Comparison of ENCODE assay signal across 9 mouse cellular contexts in genomic region chr4:134041317-134042123, GRCm38 (mm10). TPM values are rescaled to one million over a fixed set of nuclear protein-coding genes. Genes with fewer than 3 reads are reported as not detected.
DNase-seq lines count a peak whose midpoint lies in the region; ATAC-seq and TF ChIP-seq lines count a peak whose summit lies in the region.
"Had no signal": no experiment of that assay in that cellular context is flagged by ENCODE, and none has a peak within 500 bp of the region (broad histone marks: within the 10 kb centered on the region; RNA-seq: fewer than 3 reads in every experiment).

No protein-coding gene starts in this region.

- H3K9me3 ChIP-seq in heart, embryonic 15.5 days (replicated peaks), result no peaks in the 10 kb centered on the region
- no peaks in the 10 kb centered on the region for H3K9me3 ChIP-seq in intestine, postnatal 0 days (ENCODE audit: control insufficient read depth)
- H3K9me3 ChIP-seq in stomach, embryonic 15.5 days, result no peaks in the 10 kb centered on the region

- no peak for TF ChIP-seq POLR2A in thymus, adult 2 months (IDR thresholded peaks at IDR 0.05; ENCODE audit: control insufficient read depth, extremely low read depth, insufficient read depth, low read length, poor library complexity)

- 0 out of 2 replicates have a peak, but pooled peaks have one; percentile 31 for ATAC-seq in heart, embryonic 15.5 days (replicated peaks; ENCODE audit: insufficient number of reproducible peaks, insufficient read depth, low FRiP score, low read depth)
- 0 out of 2 replicates have a peak, but pooled peaks have one; percentile 16 for ATAC-seq in intestine, postnatal 0 days
- ATAC-seq in stomach, embryonic 15.5 days (ENCODE audit: insufficient read depth, low FRiP score, low read depth), result peak; percentile 31; the same call in 1 of the 2 replicates

- TF ChIP-seq CTCF in thymus, adult 2 months (IDR thresholded peaks at IDR 0.05; ENCODE audit: borderline replicate concordance, control insufficient read depth, extremely low read depth, insufficient read depth, low read length, poor library complexity), result no peak
- no peak for TF ChIP-seq CTCF in intestine, postnatal 0 days (IDR thresholded peaks at IDR 0.05; ENCODE audit: low read depth)

- H3K36me3 ChIP-seq in heart, embryonic 15.5 days, result no peaks in the 10 kb centered on the region
- H3K36me3 ChIP-seq in thymus, adult 2 months (ENCODE audit: control insufficient read depth, insufficient read depth, low read length), result no peaks in the 10 kb centered on the region
- H3K36me3 ChIP-seq in intestine, postnatal 0 days (ENCODE audit: control insufficient read depth, insufficient read depth), result no peaks in the 10 kb centered on the region
- no peaks in the 10 kb centered on the region for H3K36me3 ChIP-seq in stomach, embryonic 15.5 days

- H3K27ac ChIP-seq in heart, embryonic 15.5 days, result no peak overlapping the region
- peak overlapping the region; percentile 23; the same call in 1 of the 2 replicates for H3K27ac ChIP-seq in thymus, adult 2 months (ENCODE audit: control insufficient read depth, insufficient read depth, low read length)
- no peak overlapping the region for H3K27ac ChIP-seq in intestine, postnatal 0 days (ENCODE audit: low read depth, low read length)
- no peak overlapping the region for H3K27ac ChIP-seq in stomach, embryonic 15.5 days

- intact Hi-C loops in heart, postnatal 25 days (cut with DNase I), result no loop called here

- no peaks in the 10 kb centered on the region for H3K27me3 ChIP-seq in heart, embryonic 15.5 days
- no peaks in the 10 kb centered on the region for H3K27me3 ChIP-seq in thymus, adult 2 months (ENCODE audit: control insufficient read depth, insufficient read depth, low read length)
- H3K27me3 ChIP-seq in intestine, postnatal 0 days (replicated peaks; ENCODE audit: control insufficient read depth, insufficient read depth, low read length), result no peaks in the 10 kb centered on the region
- no peaks in the 10 kb centered on the region for H3K27me3 ChIP-seq in stomach, embryonic 15.5 days (replicated peaks)

- no peak overlapping the region for H3K4me2 ChIP-seq in heart, embryonic 15.5 days
- H3K4me2 ChIP-seq in intestine, postnatal 0 days (replicated peaks; ENCODE audit: low read depth), result no peak overlapping the region
- H3K4me2 ChIP-seq in stomach, embryonic 15.5 days, result no peak overlapping the region

- no peak overlapping the region for H3K9ac ChIP-seq in heart, embryonic 15.5 days
- no peak overlapping the region for H3K9ac ChIP-seq in intestine, postnatal 0 days (ENCODE audit: low read depth, low read length)
- H3K9ac ChIP-seq in stomach, embryonic 15.5 days, result no peak overlapping the region

- WGBS in heart, embryonic 15.5 days, result 38% methylated on average over 9 of the region's 9 CpGs
- 12% methylated on average over 9 of the region's 9 CpGs for WGBS in thymus, adult 2 months
- 43% methylated on average over 9 of the region's 9 CpGs for WGBS in intestine, postnatal 0 days
- WGBS in stomach, embryonic 15.5 days, result 40% methylated on average over 9 of the region's 9 CpGs

- no peak overlapping the region for H3K4me3 ChIP-seq in heart, embryonic 15.5 days
- no peak overlapping the region for H3K4me3 ChIP-seq in thymus, adult 2 months (ENCODE audit: control insufficient read depth, insufficient read depth, low read length)
- no peak overlapping the region for H3K4me3 ChIP-seq in intestine, postnatal 0 days (ENCODE audit: low read depth, low read length)
- H3K4me3 ChIP-seq in stomach, embryonic 15.5 days (replicated peaks), result no peak overlapping the region

- H3K4me1 ChIP-seq in heart, embryonic 15.5 days (replicated peaks), result 0 out of 2 replicates have a peak, but pooled peaks cover 3% of the 10 kb centered on the region
- peaks cover 16% of the 10 kb centered on the region for H3K4me1 ChIP-seq in thymus, adult 2 months (replicated peaks; ENCODE audit: control insufficient read depth, insufficient read depth, low read length)
- no peaks in the 10 kb centered on the region for H3K4me1 ChIP-seq in intestine, postnatal 0 days (replicated peaks; ENCODE audit: control insufficient read depth, insufficient read depth, low read length)
- H3K4me1 ChIP-seq in stomach, embryonic 15.5 days, result no peaks in the 10 kb centered on the region

- no peak for DNase-seq in heart, postnatal 25 days (ENCODE audit: low spot score)
- peak; percentile 18 for DNase-seq in thymus, adult 2 months
- no peak for DNase-seq in thymus, postnatal 36 days
- no peak for DNase-seq in urinary bladder, adult 2 months (ENCODE audit: low spot score)
- no peak for DNase-seq in ovary, adult 18-20 months (ENCODE audit: low spot score)

RNA-seq across cellular contexts. Expression of gene Zfp683, which starts 12.1 kb away (rescaled TPM):
- polyA plus RNA-seq in heart, embryonic 15.5 days (2015; fragmentation: Nextera tagmentation; extraction: Ambion mirVana), result not detected in 2 replicates
- total RNA-seq in heart, postnatal 25 days (2021), result not detected
- 4.9 and 5.3 TPM in 2 replicates for polyA plus RNA-seq in thymus, adult 2 months (2012; rRNA removed)
- polyA plus RNA-seq in intestine, postnatal 0 days (2015; fragmentation: Nextera tagmentation; extraction: Ambion mirVana), result not detected in 2 replicates
- polyA plus RNA-seq in stomach, embryonic 15.5 days (2015; fragmentation: Nextera tagmentation; extraction: Ambion mirVana), result not detected in 2 replicates
- 0.37 and 0.44 TPM in 2 replicates for polyA plus RNA-seq in urinary bladder, adult 2 months (2012; rRNA removed)
- polyA plus RNA-seq: heart, embryonic 14.5 days had no signal

RNA-seq across cellular contexts. Expression of gene Crybg2, which starts 19.1 kb away (rescaled TPM):
- 0.30 and 0.61 TPM in 2 replicates for polyA plus RNA-seq in heart, embryonic 15.5 days (2015; fragmentation: Nextera tagmentation; extraction: Ambion mirVana)
- total RNA-seq in heart, postnatal 25 days (2021), result not detected
- polyA plus RNA-seq in thymus, adult 2 months (2012; rRNA removed), result 4.4 and 5.7 TPM in 2 replicates
- 17.9 and 22.5 TPM in 2 replicates for polyA plus RNA-seq in intestine, postnatal 0 days (2015; fragmentation: Nextera tagmentation; extraction: Ambion mirVana)
- 11.1 and 11.9 TPM in 2 replicates for polyA plus RNA-seq in stomach, embryonic 15.5 days (2015; fragmentation: Nextera tagmentation; extraction: Ambion mirVana)
- 11.8 and 17.7 TPM in 2 replicates for polyA plus RNA-seq in urinary bladder, adult 2 months (2012; rRNA removed)

RNA-seq across cellular contexts. Expression of gene Lin28a, which starts 22.9 kb away (rescaled TPM):
- 0.14 and 0.19 TPM in 2 replicates for polyA plus RNA-seq in heart, embryonic 15.5 days (2015; fragmentation: Nextera tagmentation; extraction: Ambion mirVana)
- not detected for total RNA-seq in heart, postnatal 25 days (2021)
- 0.03 TPM in 2 replicates for polyA plus RNA-seq in thymus, adult 2 months (2012; rRNA removed)
- not detected in 2 replicates for polyA plus RNA-seq in intestine, postnatal 0 days (2015; fragmentation: Nextera tagmentation; extraction: Ambion mirVana)
- polyA plus RNA-seq in stomach, embryonic 15.5 days (2015; fragmentation: Nextera tagmentation; extraction: Ambion mirVana), result 0.12 and 0.17 TPM in 2 replicates
- polyA plus RNA-seq in urinary bladder, adult 2 months (2012; rRNA removed), result not detected in 2 replicates

RNA-seq across cellular contexts. Expression of gene Dhdds, which starts 40.8 kb away (rescaled TPM):
- polyA plus RNA-seq in heart, embryonic 15.5 days (2015; fragmentation: Nextera tagmentation; extraction: Ambion mirVana), result 31.4 and 35.4 TPM in 2 replicates
- total RNA-seq in heart, postnatal 25 days (2021), result 10 to 100 TPM; 26.4 to 30.1 TPM
- polyA plus RNA-seq in thymus, adult 2 months (2012; rRNA removed), result 32.1 and 33.2 TPM in 2 replicates
- 26.1 TPM in 2 replicates for polyA plus RNA-seq in intestine, postnatal 0 days (2015; fragmentation: Nextera tagmentation; extraction: Ambion mirVana)
- 39.9 and 41.5 TPM in 2 replicates for polyA plus RNA-seq in stomach, embryonic 15.5 days (2015; fragmentation: Nextera tagmentation; extraction: Ambion mirVana)
- 35.0 and 35.6 TPM in 2 replicates for polyA plus RNA-seq in urinary bladder, adult 2 months (2012; rRNA removed)

RNA-seq across cellular contexts. Expression of gene Cd52, which starts 53.4 kb away (rescaled TPM):
- polyA plus RNA-seq in heart, embryonic 15.5 days (2015; fragmentation: Nextera tagmentation; extraction: Ambion mirVana), result 11.6 and 23.8 TPM in 2 replicates
- 1 to 10 TPM; 3.6 to 4.5 TPM for total RNA-seq in heart, postnatal 25 days (2021)
- 355 and 480 TPM in 2 replicates for polyA plus RNA-seq in thymus, adult 2 months (2012; rRNA removed)
- polyA plus RNA-seq in intestine, postnatal 0 days (2015; fragmentation: Nextera tagmentation; extraction: Ambion mirVana), result 28.7 and 31.2 TPM in 2 replicates
- polyA plus RNA-seq in stomach, embryonic 15.5 days (2015; fragmentation: Nextera tagmentation; extraction: Ambion mirVana), result 34.8 and 39.7 TPM in 2 replicates
- polyA plus RNA-seq in urinary bladder, adult 2 months (2012; rRNA removed), result 31.3 and 32.6 TPM in 2 replicates
